Mouse (Mus musculus): ENCODE measurements around the gene Dennd2c.
"Not testable (repeated sequence)": the region's sequence is repeated elsewhere in the genome, so short reads cannot be mapped to it uniquely, and the experiment has no call there.

GRCm38 (mm10) chr3:103215399-103215798, 113.0 kb downstream of the Dennd2c start:
- TF ChIP-seq CTCF (IDR thresholded peaks at IDR 0.05; ENCODE audit: low read depth); EP300 (optimal IDR thresholded peaks at IDR 0.05): not testable (repeated sequence)

Data from stomach, postnatal 0 days (tissue).